Mouse (Mus musculus) CH12.LX (cell line): ENCODE measurements around the gene Aurkb. TPM values are rescaled to one million over a fixed set of nuclear protein-coding genes. Genes with fewer than 3 reads are reported as not detected.

Experiments
- DNase-seq: peaks from one replicate; pipeline ENCODE4 v3.0.0-alpha.2; 2013; ENCODE audit errors: extremely low read depth
- H3K27ac ChIP-seq: 2 replicates; pipeline ENCODE4 v1.5.1; 2012; ENCODE audit warnings: low read depth, mild to moderate bottlenecking, control low read depth, moderate library complexity; ENCODE audit not compliant: insufficient read depth
- H3K27me3 ChIP-seq: replicated peaks from 2 replicates; pipeline ENCODE3; 2012; ENCODE audit warnings: inconsistent platforms
- H3K36me3 ChIP-seq, 2 experiments: replicated peaks in 1 of 2; 2 replicates each; pipeline versions ENCODE3 to v1.6.1; 2012; ENCODE audit warnings: inconsistent platforms in 1 of 2, low read length in 1 of 2, mild to moderate bottlenecking in 1 of 2, mixed read lengths in 1 of 2, moderate library complexity in 1 of 2; ENCODE audit not compliant: control insufficient read depth in 1 of 2, insufficient read depth in 1 of 2
- H3K4me1 ChIP-seq, 2 experiments: 2 replicates each; pipeline ENCODE4 v1.6.1; 2012; ENCODE audit warnings: inconsistent platforms in 1 of 2, moderate library complexity in 1 of 2; ENCODE audit not compliant: insufficient read depth in 2 of 2, control insufficient read depth in 1 of 2
- H3K4me2 ChIP-seq: 2 replicates; pipeline ENCODE4 v1.6.1; 2012; ENCODE audit warnings: low read depth, mild to moderate bottlenecking, control low read depth; ENCODE audit not compliant: poor library complexity, insufficient read depth, severe bottlenecking
- H3K4me3 ChIP-seq, 3 experiments: fragments of 150-350 bp in 1 of 3; sonication (generic) in 1 of 3; replicated peaks in 1 of 3; 2 replicates each; pipeline versions ENCODE3 to v1.5.1; 2011 to 2012; ENCODE audit warnings: low read depth in 2 of 3, low read length in 2 of 3, mild to moderate bottlenecking in 2 of 3, moderate library complexity in 2 of 3, control low read depth in 1 of 3, improper control_type of control experiment in 1 of 3, inconsistent platforms in 1 of 3, mixed read lengths in 1 of 3; ENCODE audit not compliant: poor library complexity in 1 of 3
- H3K79me2 ChIP-seq: replicated peaks from 2 replicates; pipeline ENCODE4 v1.6.1; 2012; ENCODE audit warnings: mild to moderate bottlenecking, moderate library complexity; ENCODE audit not compliant: control insufficient read depth, poor library complexity, insufficient read depth, severe bottlenecking; ENCODE audit errors: extremely low read depth
- H3K9ac ChIP-seq: 2 replicates; pipeline ENCODE4 v1.6.1; 2012; ENCODE audit warnings: low read depth, mild to moderate bottlenecking, control low read depth, moderate library complexity; ENCODE audit not compliant: insufficient read depth
- H3K9me3 ChIP-seq: replicated peaks from 2 replicates; pipeline ENCODE3; 2012; ENCODE audit warnings: low read length, inconsistent platforms, mixed read lengths
- BHLHE40 ChIP-seq: IDR thresholded peaks from 2 replicates; pipeline ENCODE4 v1.6.1; 2011; ENCODE audit warnings: mild to moderate bottlenecking, low read depth, low read length, improper control_type of control experiment
- CHD1 ChIP-seq: IDR thresholded peaks from 2 replicates; pipeline ENCODE4 v1.6.1; 2012; ENCODE audit warnings: low read depth, low read length, improper control_type of control experiment, inconsistent platforms
- CHD2 ChIP-seq: IDR thresholded peaks from 2 replicates; pipeline ENCODE4 v1.6.1; 2011; ENCODE audit warnings: low read length, improper control_type of control experiment
- CTCF ChIP-seq, 2 experiments: IDR thresholded peaks in 1 of 2; conservative IDR thresholded peaks in 1 of 2; 2 replicates each; pipeline ENCODE4 v1.5.1; 2011 to 2012; ENCODE audit warnings: low read depth in 2 of 2, low read length in 2 of 2, improper control_type of control experiment in 1 of 2, inconsistent platforms in 1 of 2, mild to moderate bottlenecking in 1 of 2, moderate library complexity in 1 of 2
- ELF1 ChIP-seq: IDR thresholded peaks from 2 replicates; pipeline ENCODE4 v1.6.1; 2014; ENCODE audit warnings: low read depth, mild to moderate bottlenecking, inconsistent platforms, low read length, improper control_type of control experiment
- GABPA ChIP-seq: IDR thresholded peaks from 2 replicates; pipeline ENCODE4 v1.6.1; 2012; ENCODE audit warnings: low read depth, low read length, improper control_type of control experiment, inconsistent platforms; ENCODE audit not compliant: insufficient replicate concordance
- HCFC1 ChIP-seq: IDR thresholded peaks from 2 replicates; pipeline ENCODE4 v1.6.1; 2012; ENCODE audit warnings: low read depth, mild to moderate bottlenecking, inconsistent platforms, low read length, improper control_type of control experiment
- JUND ChIP-seq: conservative IDR thresholded peaks from 2 replicates; pipeline ENCODE4 v1.6.1; 2011; ENCODE audit warnings: low read depth, low read length, improper control_type of control experiment
- MAFK ChIP-seq: IDR thresholded peaks from 2 replicates; pipeline ENCODE4 v1.6.1; 2011; ENCODE audit warnings: low read length, improper control_type of control experiment; ENCODE audit not compliant: insufficient replicate concordance
- MAZ ChIP-seq: IDR thresholded peaks from 2 replicates; pipeline ENCODE4 v1.6.1; 2012; ENCODE audit warnings: low read depth, mild to moderate bottlenecking, inconsistent platforms, low read length, improper control_type of control experiment, moderate library complexity
- MEF2A ChIP-seq: IDR thresholded peaks from 2 replicates; pipeline ENCODE4 v1.6.1; 2014; ENCODE audit warnings: low read depth, mild to moderate bottlenecking, inconsistent platforms, low read length, improper control_type of control experiment, borderline replicate concordance
- MXI1 ChIP-seq: IDR thresholded peaks from 2 replicates; pipeline ENCODE4 v1.6.1; 2011; ENCODE audit warnings: mild to moderate bottlenecking, low read depth, low read length, improper control_type of control experiment
- MYC ChIP-seq: IDR thresholded peaks from 2 replicates; pipeline ENCODE4 v1.6.1; 2011; ENCODE audit warnings: low read depth, mild to moderate bottlenecking, improper control_type of control experiment, low read length
- NELFE ChIP-seq: IDR thresholded peaks from 2 replicates; pipeline ENCODE4 v1.6.1; 2011; ENCODE audit warnings: low read depth, low read length, improper control_type of control experiment
- NRF1 ChIP-seq: IDR thresholded peaks from 2 replicates; pipeline ENCODE4 v1.6.1; 2014; ENCODE audit warnings: low read depth, mild to moderate bottlenecking, inconsistent platforms, low read length, improper control_type of control experiment, moderate library complexity
- PAX5 ChIP-seq: IDR thresholded peaks from 2 replicates; pipeline ENCODE4 v1.6.1; 2012; ENCODE audit warnings: low read length, inconsistent platforms, mixed read lengths
- POLR2A ChIP-seq: IDR thresholded peaks from 2 replicates; pipeline ENCODE4 v1.6.1; 2011; ENCODE audit warnings: low read depth, mild to moderate bottlenecking, improper control_type of control experiment, low read length
- POLR2AphosphoS2 ChIP-seq: IDR thresholded peaks from 2 replicates; pipeline ENCODE4 v1.6.1; 2011; ENCODE audit warnings: low read depth, low read length, improper control_type of control experiment
- RAD21 ChIP-seq: IDR thresholded peaks from 2 replicates; pipeline ENCODE4 v1.6.1; 2011; ENCODE audit warnings: low read depth, mild to moderate bottlenecking, low read length, improper control_type of control experiment, moderate library complexity
- SIN3A ChIP-seq: IDR thresholded peaks from 2 replicates; pipeline ENCODE4 v1.6.1; 2012; ENCODE audit warnings: low read length, improper control_type of control experiment, inconsistent platforms
- SMC3 ChIP-seq: IDR thresholded peaks from 2 replicates; pipeline ENCODE4 v1.6.1; 2011; ENCODE audit warnings: low read depth, low read length, improper control_type of control experiment
- TBP ChIP-seq: conservative IDR thresholded peaks from 2 replicates; pipeline ENCODE4 v1.6.1; 2011; ENCODE audit warnings: low read depth, low read length, improper control_type of control experiment
- TCF12 ChIP-seq: IDR thresholded peaks from 2 replicates; pipeline ENCODE4 v1.6.1; 2014; ENCODE audit warnings: low read depth, mild to moderate bottlenecking, inconsistent platforms, low read length, improper control_type of control experiment
- UBTF ChIP-seq: IDR thresholded peaks from 2 replicates; pipeline ENCODE4 v1.6.1; 2012; ENCODE audit warnings: low read depth, mild to moderate bottlenecking, inconsistent platforms, low read length, improper control_type of control experiment, moderate library complexity
- USF1 ChIP-seq: IDR thresholded peaks from 2 replicates; pipeline ENCODE4 v1.6.1; 2014; ENCODE audit warnings: low read depth, mild to moderate bottlenecking, inconsistent platforms, low read length, improper control_type of control experiment
- USF2 ChIP-seq: conservative IDR thresholded peaks from 2 replicates; pipeline ENCODE4 v1.6.1; 2011; ENCODE audit warnings: low read depth, low read length, improper control_type of control experiment
- ZC3H11A ChIP-seq: IDR thresholded peaks from 2 replicates; pipeline ENCODE4 v1.6.1; 2012; ENCODE audit warnings: low read depth, mild to moderate bottlenecking, inconsistent platforms, low read length, improper control_type of control experiment
- ZKSCAN1 ChIP-seq: IDR thresholded peaks from 2 replicates; pipeline ENCODE4 v1.6.1; 2012; ENCODE audit warnings: low read depth, inconsistent platforms, low read length, improper control_type of control experiment, borderline replicate concordance
- ZMIZ1 ChIP-seq: IDR thresholded peaks from 2 replicates; pipeline ENCODE4 v1.6.1; 2012; ENCODE audit warnings: low read depth, mild to moderate bottlenecking, inconsistent platforms, low read length, improper control_type of control experiment
- ZNF384 ChIP-seq: IDR thresholded peaks from 2 replicates; pipeline ENCODE4 v1.6.1; 2012; ENCODE audit warnings: low read depth, low read length, improper control_type of control experiment, inconsistent platforms
- dilution Hi-C: fragments of 300-500 bp; cut with MboI; formaldehyde crosslinking; loops from 2 replicates; pipeline ENCODE4 v1.14.3; 2020; ENCODE audit warnings: low sequenced_read_pairs; ENCODE audit not compliant: extremely low pct_unique_long_range_greater_than_20kb, extremely low pct_ligation_motif_present
- in situ Hi-C: fragments of 300-500 bp; cut with MboI; formaldehyde crosslinking; loops from 3 replicates; pipeline ENCODE4 v1.14.3; 2019; ENCODE audit warnings: low sequenced_read_pairs, low pct_ligation_motif_present, low pct_unique_long_range_greater_than_20kb, mixed read lengths
- polyA plus RNA-seq: library from polyadenylated mRNA; unstranded; fragments of >175 nt; gene quantifications from 2 replicates; pipeline ENCODE4 v1.2.1, GENCODE M21; 2012; ENCODE audit warnings: low read depth; ENCODE audit not compliant: insufficient read length
- total RNA-seq, 2 experiments: library from RNA; depleted of rRNA; stranded (reverse); fragments of 300-350 nt in 1 of 2; fragments of >200 nt in 1 of 2; gene quantifications; 2 replicates each; pipeline ENCODE4 v1.2.3; 2012 to 2014

Aurkb gene
- total and polyA plus RNA-seq, 3 experiments = 170 to 200 (median 190) TPM

GRCm38 (mm10) chr11:69099177-69099914, 53.9 kb downstream of the Aurkb start:
- Histone ChIP-seq H3K9me3 (no peaks in the 10 kb centered on the region), H3K4me1 (peaks cover 20 to 58% of the 10 kb centered on the region in 2 experiments), H3K27ac (peak overlapping the region; percentile 75), H3K4me3 (peak overlapping the region; percentile 67 to 94 (median 75)), H3K9ac (peak overlapping the region; percentile 76), H3K4me2 (peak overlapping the region; percentile 93), H3K36me3 (peaks cover 36 to 39% of the 10 kb centered on the region in 2 experiments), H3K27me3 (peaks cover 6% of the 10 kb centered on the region), H3K79me2 (peaks cover 22% of the 10 kb centered on the region)
- in situ Hi-C loops (loop anchor here (25.0 kb wide), 1 partner anchor 913 kb away; the partner anchor contains the start of genes Acadvl, Dlg4 and Dvl2), dilution Hi-C loops (no loop called here)
- no peak for TF ChIP-seq NRF1
- no peak for TF ChIP-seq UBTF
- TF ChIP-seq POLR2AphosphoS2 = no peak
- no peak for TF ChIP-seq SIN3A
- peak; percentile 37; the same call in 1 of the 2 replicates for TF ChIP-seq BHLHE40
- no peak for TF ChIP-seq ELF1
- no peak for TF ChIP-seq TBP
- no peak for TF ChIP-seq ZMIZ1
- peak; percentile 51 for DNase-seq

GRCm38 (mm10) chr11:69099915-69100345, 54.5 kb downstream of the Aurkb start:
- peaks cover 6% of the 10 kb centered on the region for H3K27me3 ChIP-seq
- H3K4me3 ChIP-seq = peak overlapping the region; percentile 67 to 94 (median 75)
- in situ Hi-C loops = loop anchor here (25.0 kb wide), 1 partner anchor 912 kb away; the partner anchor contains the start of genes Acadvl, Dlg4 and Dvl2
- dilution Hi-C loops = no loop called here
- peaks cover 22% of the 10 kb centered on the region for H3K79me2 ChIP-seq
- peak overlapping the region; percentile 76 for H3K9ac ChIP-seq
- peaks cover 20 to 56% of the 10 kb centered on the region in 2 experiments for H3K4me1 ChIP-seq
- H3K36me3 ChIP-seq = peaks cover 42 to 44% of the 10 kb centered on the region in 2 experiments
- H3K9me3 ChIP-seq = no peaks in the 10 kb centered on the region
- peak overlapping the region; percentile 80 for H3K27ac ChIP-seq
- H3K4me2 ChIP-seq = peak overlapping the region; percentile 93
- peak; percentile 98 for DNase-seq
- TF ChIP-seq SMC3 (no peak), MXI1 (peak; percentile 99), TBP (peak; percentile 89), ZKSCAN1 (no peak), POLR2A (peak; percentile 87), BHLHE40 (peak; percentile 82), ZMIZ1 (peak; percentile 89; the same call in 1 of the 2 replicates), PAX5 (no peak), MAZ (peak; percentile 62; the same call in 1 of the 2 replicates), CTCF (conservative IDR thresholded peaks at IDR 0.05 in 1 of 2, IDR thresholded peaks at IDR 0.05 in 1 of 2; ENCODE audit: low read depth in 2 of 2, low read length in 2 of 2) (no peak), GABPA (no peak), MEF2A (peak; percentile 99), MYC (peak; percentile 49), USF2 (no peak), USF1 (no peak; the same call in 1 of the 2 replicates), NRF1 (peak; percentile 98), ZC3H11A (no peak), CHD2 (no peak; the same call in 1 of the 2 replicates), RAD21 (no peak; the same call in 1 of the 2 replicates), POLR2AphosphoS2 (peak; percentile 77; the same call in 1 of the 2 replicates), JUND (0 out of 2 replicates have a peak, but pooled peaks have one; percentile 38), MAFK (no peak), HCFC1 (peak; percentile 68), CHD1 (peak; percentile 87; the same call in 1 of the 2 replicates), NELFE (peak; percentile 84), ELF1 (peak; percentile 95), ZNF384 (no peak), TCF12 (peak; percentile 75)
